Mouse (Mus musculus) adrenal gland, postnatal 4 days (tissue): Measurements from ENCODE around the gene Celf2. TPM values are rescaled to one million over a fixed set of nuclear protein-coding genes. Genes with fewer than 3 reads are reported as not detected.

Experiments used
- DNase-seq, 2 experiments: peaks; one replicate each; pipeline ENCODE4 v3.0.0; 2021 to 2022; ENCODE audit warnings: low spot score in 2 of 2, mixed read lengths in 2 of 2
- total RNA-seq, 2 experiments: library from RNA; stranded (reverse); gene quantifications; 2 replicates each; pipeline ENCODE4 v1.2.3; 2021

Celf2 gene
- total RNA-seq, 2 experiments from 2014 or later = 50.7 to 51.7 TPM

DNA sequence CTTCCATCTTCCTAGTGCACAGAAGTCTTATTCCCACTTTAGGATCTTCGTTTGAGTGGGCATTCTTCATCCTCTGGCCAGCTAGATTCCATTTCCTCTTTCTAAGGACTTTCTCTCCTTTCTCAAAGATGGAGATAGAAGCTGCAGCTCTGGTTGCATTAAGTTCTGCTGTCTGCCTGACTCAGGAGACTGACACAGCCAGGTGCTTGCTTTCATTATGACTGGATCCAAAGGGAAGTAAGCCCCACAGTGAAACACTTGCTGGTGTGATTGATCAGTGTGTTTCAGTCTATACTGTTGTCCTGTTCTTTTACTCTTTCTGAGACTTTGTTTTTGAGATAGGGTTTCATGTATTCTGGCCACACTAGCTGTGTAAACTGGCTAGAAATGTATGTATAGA is 468.4 kb downstream of the Celf2 start:
- DNase-seq = no peak

DNA sequence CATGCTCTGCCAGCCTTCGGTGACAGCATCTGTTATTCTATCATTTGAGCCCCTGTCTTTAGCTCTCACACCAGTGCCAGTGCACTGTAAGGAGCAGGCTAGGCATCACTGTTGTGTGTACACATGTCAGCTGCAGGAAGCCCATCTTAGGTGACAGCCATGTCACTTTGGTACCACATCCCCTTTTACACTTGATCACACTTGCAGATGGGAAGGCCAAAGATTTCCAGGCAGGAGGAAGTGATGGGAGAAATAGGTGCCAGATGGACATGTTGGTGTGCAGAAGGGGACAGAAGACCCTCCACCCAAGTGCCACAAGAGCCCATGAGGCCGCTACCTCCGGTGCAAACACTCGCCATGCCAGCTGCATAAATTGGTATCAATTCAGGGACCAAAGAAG is 470.4 kb downstream of the Celf2 start:
- DNase-seq = no peak

GRCm38 (mm10) chr2:7031389-7031788 is 478.0 kb downstream of the Celf2 start:
- DNase-seq = no peak

- no peak for DNase-seq
Observed at GRCm38 (mm10) chr2:7026737-7027136, 482.6 kb downstream of the Celf2 start.

DNA sequence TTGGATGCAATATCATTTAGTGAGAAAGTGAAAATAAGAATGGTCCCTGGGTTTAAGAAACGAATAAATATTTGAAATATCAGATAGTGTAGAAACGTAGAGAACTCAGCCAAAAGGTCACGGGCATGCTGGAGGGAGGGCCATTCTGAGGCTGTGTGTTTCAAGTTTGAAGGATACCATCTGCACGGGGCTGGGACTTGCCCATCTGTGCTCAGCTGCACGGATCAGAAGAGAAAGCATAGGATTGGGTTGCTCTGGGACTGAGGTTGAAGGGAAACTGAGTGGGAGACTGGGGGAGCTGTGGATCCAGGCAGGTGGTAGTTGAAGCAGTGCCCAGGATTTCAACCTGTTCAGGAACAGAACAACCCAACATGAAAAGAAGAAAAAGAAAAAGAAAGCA is 483.8 kb downstream of the Celf2 start:
- DNase-seq = no peak

GRCm38 (mm10) chr2:7022184-7022583 is 487.2 kb downstream of the Celf2 start:
- DNase-seq = no peak

- no peak for DNase-seq
Observed at GRCm38 (mm10) chr2:7017384-7018113, 491.8 kb downstream of the Celf2 start.

DNA sequence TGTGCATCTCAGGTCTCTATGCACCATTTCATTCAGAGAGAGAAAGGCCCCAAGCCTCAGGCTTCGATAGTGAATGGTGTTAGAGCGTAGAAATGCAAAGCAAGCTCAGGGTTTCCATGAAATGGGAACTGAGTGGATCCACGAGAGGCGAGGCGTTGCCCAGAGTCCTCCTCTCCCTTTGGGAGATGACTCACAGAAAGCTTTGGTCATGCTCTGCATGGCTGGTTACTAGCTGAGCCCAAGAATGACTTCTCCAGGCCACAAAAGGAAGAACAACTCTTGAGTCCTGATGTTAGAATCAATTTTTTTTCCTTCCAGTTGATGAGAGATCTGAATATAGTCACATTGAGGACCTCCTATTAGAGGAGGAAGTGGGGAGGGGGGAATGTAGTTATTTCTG is 496.2 kb downstream of the Celf2 start:
- no peak for DNase-seq

DNA sequence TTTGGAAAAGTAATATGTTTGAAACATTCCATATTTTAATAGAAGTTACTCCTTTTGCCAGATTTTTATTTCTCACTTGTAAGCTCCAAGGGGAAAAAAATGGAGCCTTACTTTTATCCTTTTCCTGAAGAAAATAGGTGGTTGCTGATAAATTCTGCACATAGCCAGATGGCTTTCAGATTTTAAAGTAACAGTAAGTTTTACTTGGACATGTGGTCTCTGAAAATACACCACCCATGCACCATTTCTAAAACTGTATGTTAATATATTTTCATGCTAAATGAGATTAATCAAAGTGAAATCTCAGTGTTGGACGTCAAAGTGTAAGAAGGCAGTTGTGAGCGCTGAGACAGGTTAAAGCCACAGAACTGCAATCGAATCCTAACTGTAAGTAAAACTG is 502.5 kb downstream of the Celf2 start:
- no peak for DNase-seq

DNA sequence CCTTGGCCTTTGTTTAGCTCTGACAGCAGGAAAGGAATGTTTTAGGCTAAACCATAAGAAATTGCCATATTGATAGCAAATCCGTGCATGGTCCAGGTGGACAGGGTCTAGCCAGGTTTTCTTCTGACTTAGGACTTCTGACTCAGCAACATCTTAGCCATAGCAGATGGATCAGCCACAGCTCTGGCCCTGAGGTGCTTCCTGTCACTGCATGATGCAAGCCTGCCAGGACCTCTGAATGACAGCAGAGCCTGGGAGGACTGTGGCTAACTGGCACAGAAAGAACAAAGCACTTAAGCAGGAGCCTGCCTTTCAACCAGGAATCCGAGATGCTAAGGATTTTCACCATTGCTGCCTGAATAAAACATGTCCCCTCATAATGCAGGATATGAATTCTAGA is 507.4 kb downstream of the Celf2 start:
- no peak for DNase-seq

DNA sequence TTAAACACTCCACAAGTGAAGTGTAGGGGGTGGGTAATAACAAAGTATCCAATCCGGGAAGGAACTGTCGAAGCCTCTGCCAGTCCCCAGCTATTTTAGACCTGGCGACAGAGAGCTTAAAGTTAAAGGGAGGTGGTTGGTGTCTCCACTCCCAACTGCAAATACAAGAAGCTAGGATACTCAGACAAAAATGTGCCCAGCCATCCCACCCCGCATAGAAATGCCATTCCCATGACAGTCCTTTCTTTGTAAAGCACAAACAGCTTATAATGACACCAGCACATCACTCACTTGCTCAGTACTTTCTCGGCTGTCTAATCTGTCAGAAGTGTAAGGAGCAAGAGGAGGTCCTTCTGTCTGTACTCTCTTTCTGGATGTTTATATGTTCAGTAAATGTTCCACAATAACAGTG is 518.3 kb downstream of the Celf2 start:
- no peak for DNase-seq

DNA sequence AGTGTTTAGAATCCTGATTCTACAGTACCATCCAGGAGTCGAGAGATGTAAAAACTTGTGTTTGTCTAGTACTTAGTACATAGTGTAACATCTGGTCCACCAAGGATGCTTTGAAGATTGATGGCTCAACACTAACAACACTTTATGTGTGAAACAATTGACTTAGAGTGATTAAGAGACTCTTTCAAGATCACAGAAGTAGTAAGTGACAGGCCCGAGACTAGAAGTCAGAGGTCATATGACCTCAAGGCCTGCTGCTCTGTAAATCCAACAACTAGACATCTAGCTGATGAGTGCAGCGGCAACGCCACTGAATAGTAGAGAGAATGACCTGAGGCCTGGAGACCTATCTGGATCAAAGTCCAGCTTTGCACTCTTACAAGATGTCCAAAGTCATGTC is 523.7 kb downstream of the Celf2 start:
- DNase-seq = no peak

GRCm38 (mm10) chr2:6983902-6984301 is 525.5 kb downstream of the Celf2 start:
- no peak for DNase-seq

DNA sequence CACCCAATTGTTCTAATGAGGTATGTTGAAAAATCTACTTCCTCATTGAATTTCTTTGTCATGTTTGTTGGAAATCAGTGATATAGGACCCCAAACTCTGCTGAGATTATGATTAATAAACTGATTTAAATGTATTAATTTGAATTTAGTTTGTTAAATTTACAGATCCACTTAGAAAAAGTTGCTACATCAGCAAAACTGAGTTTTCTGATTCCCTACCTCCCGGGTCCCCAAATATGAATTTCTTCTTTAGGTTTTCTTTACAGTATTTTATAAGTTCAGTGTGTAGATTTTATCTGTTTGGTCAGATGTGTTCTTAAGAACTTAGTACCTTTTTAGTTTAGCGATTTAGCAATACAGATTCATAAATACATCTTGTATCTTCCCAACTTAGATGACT is 533.1 kb downstream of the Celf2 start:
- DNase-seq = no peak

DNA sequence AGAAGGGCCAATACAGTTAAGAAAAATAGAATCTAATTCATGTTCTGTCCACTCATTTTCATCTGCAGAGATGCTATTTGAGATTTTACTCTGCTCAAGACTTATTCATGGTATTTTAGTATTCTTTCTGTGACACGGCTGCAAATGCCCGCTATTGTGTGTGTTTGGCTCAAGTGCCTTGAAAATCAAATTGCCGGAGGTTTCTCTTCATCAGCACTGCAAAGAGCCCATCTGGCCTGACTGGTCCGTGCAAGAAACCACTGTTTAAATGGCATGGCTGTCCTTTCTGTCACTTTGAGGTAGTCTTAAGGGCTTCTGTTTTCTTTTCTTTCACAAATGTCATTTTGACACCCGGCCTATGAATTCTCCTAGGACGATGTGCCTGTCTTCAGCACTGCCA is 540.1 kb downstream of the Celf2 start:
- no peak for DNase-seq

DNA sequence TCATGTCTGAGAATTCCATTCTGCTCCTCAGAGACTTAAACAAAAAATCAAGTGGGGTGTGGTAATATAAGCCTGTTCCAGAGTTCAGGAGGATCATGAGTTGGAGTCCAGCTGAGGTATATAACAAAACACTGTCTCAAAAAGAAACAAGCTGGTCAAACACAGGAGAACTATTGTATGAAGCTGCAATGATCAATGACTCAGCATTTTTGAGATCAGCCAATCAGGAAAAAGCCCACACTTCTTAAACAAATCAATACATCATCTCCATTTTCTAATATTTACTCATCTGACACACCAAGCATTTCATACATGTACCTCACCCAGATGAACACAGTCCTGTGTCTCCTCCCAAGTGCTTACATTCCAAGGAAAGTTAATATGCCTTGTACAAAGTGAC is 544.1 kb downstream of the Celf2 start:
- DNase-seq = no peak

GRCm38 (mm10) chr2:6950702-6951101 is 558.7 kb downstream of the Celf2 start:
- no peak for DNase-seq

GRCm38 (mm10) chr2:6945638-6946415 is 563.5 kb downstream of the Celf2 start:
- no peak for DNase-seq

- no peak for DNase-seq
Observed at GRCm38 (mm10) chr2:6943651-6944050, 565.7 kb downstream of the Celf2 start.

DNA sequence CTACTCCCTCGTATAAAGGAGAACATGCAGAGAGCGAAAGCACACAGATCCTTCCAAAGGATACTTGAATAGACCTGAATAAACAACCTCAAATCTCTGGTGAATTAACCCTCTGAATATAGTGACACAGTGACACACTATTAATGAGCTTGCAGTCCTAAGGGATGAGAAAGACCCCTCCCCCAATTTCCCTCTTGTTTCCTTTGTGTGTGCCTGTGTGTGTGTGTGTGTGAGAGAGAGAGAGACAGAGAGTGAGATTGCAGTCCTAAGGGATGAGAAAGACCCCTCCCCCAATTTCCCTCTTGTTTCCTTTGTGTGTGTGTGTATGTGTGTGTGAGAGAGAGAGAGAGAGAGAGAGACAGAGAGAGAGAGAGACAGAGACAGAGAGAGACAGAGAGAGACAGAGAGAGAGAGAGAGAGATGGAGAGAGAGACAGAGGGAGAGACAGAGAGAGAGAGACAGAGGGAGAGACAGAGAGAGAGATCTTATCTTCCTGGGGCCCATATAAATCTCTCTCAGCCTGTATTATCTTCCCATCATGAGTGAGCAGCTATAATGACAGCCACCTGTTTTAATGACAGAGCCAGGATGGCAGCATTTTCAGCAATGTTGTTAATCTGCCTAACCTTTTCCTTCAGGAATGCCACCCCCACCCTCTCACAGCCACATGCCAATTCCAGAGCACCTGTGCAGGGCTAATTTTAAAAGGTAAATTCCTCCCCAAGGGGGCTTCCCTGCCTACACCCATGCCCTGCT is 566.5 kb downstream of the Celf2 start:
- DNase-seq = no peak

- no peak for DNase-seq
Observed at GRCm38 (mm10) chr2:6939143-6939542, 570.2 kb downstream of the Celf2 start.

DNA sequence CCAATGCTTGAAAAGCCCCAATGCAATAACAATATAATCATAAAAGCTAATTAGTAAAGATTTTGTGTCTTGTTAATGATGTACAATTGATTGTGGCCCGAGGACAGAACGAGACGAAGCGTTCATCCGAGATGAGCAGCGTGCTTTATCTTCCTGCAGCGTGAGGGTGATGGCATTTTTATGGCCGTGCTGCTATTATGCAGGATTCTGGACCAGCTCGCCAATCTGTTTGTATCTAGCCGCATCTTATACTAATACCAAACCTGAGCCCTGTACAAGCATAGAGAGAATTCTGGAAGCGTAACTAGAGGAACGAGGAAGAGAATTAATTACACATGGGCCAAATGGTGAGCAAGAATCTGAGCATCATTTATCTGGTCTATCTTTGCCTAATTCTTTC is 576.2 kb downstream of the Celf2 start:
- DNase-seq = no peak
